Mouse (Mus musculus) right cerebral cortex, postnatal 14 days (tissue): ENCODE measurements around the gene Cldn7.

Experiments
- DNase-seq: peaks from one replicate; pipeline ENCODE4 v3.0.0; 2022

The Cldn7 gene

GRCm38 (mm10) chr11:69960616-69961015 is 4.0 kb upstream of the Cldn7 start:
- no peak for DNase-seq

DNA sequence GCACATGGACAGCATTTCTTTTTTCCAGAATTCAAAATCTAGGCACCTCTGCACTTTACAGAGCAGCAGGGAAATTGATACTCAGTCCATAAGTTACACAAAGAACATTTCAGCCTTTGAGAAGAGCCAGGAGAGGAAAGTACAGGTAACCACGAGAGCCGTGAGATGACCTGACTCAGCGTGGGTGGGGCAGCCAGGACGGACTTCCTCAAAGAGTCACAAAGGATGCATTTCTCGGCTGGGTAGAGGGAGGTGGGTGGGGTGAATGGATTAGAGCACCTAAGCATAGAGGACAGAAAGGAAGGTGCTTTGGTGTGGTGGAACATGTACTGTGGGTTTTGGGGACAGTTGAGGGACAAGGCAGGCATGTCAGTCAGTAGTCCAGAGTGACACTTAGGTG is 2.7 kb upstream of the Cldn7 start:
- DNase-seq, result no peak

DNA sequence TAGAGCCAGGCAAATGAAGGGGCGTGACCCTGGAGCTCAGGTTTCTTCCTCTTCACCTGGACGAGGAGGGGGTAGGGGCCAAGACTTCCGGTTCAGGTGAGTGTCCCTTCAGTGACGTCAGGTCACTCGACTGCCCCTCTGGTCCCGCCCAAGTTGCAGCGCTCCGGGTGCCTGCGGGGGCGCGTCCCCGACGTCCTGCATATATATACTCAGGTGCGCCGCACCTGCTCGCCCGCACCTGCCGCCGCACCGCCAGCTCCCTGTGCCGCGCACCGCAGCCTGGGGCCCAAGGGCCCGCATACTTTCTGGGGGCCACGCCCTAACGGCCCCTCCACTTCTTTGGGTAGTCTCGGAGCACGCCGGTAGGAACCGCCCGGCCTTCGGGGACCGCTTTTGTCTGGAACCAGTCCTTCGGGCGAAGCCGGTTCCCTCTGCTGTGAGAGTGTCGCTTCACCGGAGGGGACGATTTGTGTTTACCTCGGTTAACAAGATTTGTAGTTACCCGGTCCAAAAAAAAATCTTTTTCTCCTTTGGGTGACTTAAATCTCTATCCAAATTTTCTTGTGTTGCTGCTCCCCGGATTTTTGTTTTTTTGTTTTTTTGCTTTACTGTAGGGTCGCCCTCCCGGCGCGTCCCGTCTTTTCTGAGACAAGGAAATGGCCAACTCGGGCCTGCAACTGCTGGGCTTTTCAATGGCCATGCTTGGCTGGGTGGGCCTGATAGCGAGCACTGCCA is 859 bp downstream of the Cldn7 start:
- no peak for DNase-seq

GRCm38 (mm10) chr11:69966006-69966859 is 1.7 kb downstream of the Cldn7 start:
- DNase-seq, result no peak

DNA sequence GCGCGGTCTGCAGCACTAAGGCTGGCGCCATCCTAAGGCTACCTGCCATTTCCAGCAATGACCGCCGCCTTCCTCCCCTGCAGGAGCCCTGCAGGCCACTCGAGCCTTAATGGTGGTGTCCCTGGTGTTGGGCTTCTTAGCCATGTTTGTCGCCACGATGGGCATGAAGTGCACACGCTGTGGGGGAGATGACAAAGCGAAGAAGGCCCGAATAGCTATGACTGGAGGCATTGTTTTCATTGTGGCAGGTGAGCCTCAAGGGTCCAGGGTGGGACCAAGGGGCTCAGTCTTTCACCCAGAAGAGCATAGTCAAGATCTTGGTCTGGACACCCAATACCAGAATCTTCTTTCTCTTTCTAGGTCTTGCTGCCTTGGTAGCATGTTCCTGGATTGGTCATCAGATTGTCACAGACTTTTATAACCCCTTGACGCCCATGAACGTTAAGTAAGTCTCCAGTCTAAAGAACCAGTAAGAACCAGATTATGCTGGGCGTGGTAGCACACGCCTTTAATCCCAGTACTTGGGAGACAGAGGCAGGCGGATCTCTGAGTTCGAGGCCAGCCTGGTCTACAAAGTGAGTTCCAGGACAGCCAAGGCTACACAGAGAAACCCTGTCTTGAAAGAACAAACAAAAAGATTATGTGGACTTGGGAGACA is 2.4 kb downstream of the Cldn7 start:
- no peak for DNase-seq

DNA sequence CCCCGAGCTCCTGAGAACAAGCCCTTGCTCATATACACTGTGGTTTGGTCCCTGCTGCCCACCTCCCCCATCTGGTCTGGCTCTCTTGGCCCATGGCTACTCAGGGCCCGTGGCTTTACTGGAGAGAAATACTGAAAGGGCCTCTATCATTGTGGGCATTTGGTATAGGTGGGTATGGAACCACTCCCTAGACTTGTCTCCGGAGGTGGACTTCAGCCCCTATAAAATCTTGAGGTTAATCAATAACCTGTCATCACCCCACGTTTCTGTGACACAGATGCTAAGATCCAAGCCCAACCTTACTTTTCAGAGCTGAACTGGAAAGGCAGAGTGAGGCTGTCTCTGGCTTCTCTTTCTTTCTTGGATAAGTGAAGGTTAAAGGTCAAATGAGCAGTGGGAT is 4.2 kb downstream of the Cldn7 start:
- DNase-seq, result no peak

DNA sequence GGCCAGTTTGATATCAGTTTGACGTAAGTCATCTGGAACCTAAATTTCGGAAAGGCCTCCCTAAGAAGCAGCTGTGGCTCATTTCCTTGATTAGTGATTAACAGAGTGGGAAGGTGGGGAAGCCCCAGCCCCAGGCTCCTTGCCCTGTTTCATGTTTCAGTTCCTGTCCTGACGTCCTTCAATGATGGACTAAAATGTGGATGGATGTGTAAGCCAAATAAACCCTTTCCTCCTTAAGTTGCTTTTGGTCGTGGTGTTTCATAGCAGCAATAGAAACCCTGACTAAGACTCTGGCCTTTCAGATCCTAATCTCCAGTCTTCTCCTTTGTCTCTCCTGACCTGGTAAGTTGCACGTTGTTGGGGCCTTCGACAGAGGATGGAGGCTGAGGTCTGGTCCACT is 5.6 kb downstream of the Cldn7 start:
- DNase-seq, result no peak

DNA sequence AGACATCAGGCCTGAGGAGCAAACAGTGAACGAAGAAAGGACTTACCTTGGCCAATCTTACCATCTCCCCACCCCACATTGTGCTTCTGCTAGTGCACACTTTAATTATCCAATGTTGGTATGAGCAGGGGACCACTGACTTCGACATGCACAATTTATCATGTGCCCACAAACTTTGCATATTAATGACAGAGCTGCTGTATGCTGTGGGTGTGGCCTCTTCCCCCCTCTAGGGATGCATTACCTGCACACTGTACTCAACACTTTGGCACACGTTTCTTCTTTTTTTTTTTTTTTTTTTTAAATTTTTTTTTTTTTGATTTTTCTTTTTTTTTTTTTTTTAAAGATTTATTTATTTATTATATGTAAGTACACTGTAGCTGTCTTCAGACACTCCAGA is 6.2 kb downstream of the Cldn7 start:
- no peak for DNase-seq

GRCm38 (mm10) chr11:69974907-69975306 is 10.3 kb downstream of the Cldn7 start:
- no peak for DNase-seq

GRCm38 (mm10) chr11:69976271-69976670 is 11.7 kb downstream of the Cldn7 start:
- no peak for DNase-seq

GRCm38 (mm10) chr11:69979827-69980195 is 15.2 kb downstream of the Cldn7 start:
- no peak for DNase-seq

DNA sequence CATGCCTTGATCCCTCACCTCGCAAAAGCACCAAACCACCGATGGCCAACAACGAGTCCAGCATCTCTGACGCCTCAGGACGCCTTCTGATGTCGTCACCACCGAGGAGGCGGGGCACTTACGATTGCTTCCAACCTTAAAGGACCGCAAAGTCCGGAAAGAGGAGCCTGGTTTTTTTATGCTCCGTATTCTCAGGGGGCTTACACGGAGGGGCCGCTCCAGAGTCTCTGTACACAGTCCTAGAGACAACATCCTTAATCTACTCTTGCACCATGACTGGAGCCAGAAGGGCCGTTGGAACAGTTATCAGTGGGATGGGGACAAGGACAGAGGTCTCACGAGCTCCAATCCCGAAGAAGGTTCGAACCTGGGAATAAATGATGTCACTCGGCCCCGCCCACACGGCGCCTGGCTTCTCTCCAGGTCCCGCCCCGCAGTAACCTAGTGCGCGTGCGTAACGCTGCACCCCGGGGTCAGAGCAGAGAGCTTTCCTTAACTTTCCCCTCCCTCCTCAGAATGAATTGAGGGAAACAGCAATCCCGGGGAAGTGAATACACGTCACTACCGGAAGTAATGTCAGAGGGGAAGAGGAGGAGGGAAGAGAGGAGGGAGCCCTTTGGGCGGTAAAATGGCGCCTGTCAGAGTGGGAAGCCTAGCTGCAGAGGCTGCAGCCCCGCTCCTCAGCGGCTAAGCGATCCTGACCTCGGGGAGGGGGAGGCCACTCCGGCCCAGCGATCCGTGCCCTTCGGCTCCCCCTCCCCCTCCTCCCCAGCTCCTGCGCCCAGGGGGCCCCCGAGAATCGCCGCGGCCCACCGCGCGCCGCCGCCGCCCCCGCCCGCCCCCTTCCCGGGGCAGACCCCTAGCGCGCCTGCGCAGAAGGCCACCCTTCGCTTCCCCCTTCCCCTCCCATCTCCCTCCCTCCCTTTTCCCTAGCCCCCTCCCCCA is 15.9 kb downstream of the Cldn7 start:
- DNase-seq, result peak; percentile 96

DNA sequence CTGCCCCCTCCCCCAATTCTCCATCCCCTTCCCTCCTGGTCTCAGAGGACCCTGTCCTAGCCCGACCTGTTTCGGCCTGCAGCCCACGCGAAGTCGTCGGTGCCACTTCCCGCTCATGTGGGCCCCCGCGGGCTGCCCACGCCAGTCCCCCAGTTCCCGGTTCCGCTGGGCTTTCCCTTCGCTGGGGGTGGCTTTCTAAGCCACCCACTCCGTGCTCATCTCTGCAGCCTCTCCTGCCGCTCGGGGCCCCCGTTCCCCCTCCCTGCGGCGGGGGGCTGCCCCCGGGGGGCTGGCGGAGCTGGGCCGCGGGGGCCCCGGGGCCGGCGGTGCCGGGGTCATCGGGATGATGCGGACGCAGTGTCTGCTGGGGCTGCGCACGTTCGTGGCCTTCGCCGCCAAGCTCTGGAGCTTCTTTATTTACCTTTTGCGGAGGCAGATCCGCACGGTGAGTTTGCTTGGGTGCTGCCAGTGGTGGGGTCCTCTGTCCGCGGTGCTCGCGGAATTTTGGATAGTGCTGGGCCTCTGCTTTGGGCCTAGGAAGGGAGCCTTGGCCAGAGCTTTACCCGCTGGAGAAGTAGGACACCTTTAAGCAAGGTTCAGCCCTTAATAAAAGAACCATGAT is 16.7 kb downstream of the Cldn7 start, which contains the start of gene Ctdnep1:
TSS of gene Ctdnep1 (plus strand) at position 16 of the 622 bp plus-strand sequence.
- DNase-seq, result no peak

- DNase-seq, result no peak
Measured at GRCm38 (mm10) chr11:69982225-69982624, 17.6 kb downstream of the Cldn7 start, which contains the start of gene Elp5. Elp5 (minus strand) TSS chr11:69982517.

- DNase-seq, result no peak
Measured at GRCm38 (mm10) chr11:69982877-69983276, 18.3 kb downstream of the Cldn7 start.

DNA sequence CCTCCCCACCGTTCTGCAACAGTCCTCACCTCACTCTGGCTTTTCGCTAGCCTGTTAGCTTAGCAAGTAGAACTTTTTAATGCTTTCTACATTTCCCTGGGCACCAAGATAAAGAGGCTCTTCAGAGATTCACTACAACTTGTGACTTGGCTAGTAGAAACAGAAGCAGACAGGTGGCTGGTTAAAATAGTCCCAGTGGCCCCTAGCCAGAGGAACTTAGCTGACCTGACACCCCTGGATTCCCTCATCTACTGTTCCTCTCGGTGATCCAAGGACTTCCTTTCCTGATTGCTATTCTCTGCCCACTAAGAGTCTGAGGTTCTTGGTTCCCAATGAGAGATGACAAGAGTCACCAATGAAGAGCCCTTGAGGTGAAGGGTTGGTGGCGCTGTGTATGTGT is 18.8 kb downstream of the Cldn7 start:
- no peak for DNase-seq

- DNase-seq, result no peak
Measured at GRCm38 (mm10) chr11:69984431-69984830, 19.9 kb downstream of the Cldn7 start.

DNA sequence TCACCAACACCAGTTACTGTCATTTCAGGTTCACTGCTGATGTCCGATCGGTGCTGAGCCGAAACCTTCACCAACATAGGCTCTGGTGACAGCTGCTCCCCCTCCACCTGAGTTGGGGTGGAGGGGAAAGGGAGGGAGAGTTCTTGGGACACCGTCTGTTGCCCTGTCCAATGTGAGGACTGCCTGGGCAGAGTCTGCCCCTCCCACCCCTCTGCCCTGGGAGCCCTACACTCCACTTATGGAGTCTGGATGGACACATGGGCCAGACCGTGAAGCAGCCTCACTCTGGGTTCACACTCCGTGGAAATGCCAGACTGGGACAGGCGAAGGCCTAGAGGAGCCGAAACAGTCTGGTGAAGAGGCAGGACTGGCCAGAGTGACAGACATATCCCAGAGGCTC is 25.4 kb downstream of the Cldn7 start:
- no peak for DNase-seq

DNA sequence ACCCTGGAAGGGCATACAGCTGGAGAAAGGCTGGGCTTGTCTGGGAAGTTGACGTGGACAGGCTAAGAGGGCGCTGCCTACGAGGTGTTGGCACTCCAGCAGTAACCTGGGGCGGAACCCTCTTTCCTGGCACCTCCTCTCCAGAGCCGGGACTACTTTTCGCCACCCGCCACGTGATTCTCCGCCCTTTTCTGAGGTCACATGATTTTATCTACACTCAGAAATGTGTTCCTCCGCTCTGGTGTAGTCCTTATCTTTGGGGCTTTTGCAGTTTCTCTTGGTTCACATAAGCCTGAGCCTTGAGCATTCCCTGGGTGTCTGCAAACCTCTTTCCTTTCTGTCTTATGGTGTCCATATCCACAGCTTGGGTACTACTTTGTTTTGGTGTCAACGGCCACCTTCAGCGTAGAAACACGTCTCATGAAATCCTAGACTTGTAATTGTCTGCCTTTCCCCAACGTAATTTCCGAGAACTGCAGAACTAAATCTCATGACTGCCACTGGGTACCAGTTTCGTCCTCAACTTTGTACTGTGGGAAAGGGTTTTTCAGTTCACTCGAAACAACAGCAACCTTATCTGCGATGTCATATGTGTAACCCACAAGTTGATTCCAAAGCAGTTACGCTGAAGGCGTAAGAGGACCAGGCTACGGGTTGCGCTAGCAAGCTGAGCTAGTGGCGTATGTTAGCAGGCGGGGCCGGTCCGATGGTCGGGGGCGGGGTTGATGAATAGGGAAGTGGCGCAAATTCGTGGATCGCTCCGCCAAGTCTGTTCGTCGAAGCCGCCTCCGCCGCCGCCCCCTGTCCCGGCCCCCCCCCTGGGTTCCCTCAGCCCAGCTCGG is 26.5 kb downstream of the Cldn7 start, which contains the start of gene Gabarap:
TSS of gene Gabarap (plus strand) at position 294 of the 842 bp plus-strand sequence.
- DNase-seq, result peak; percentile 96

GRCm38 (mm10) chr11:69991711-69992110 is 27.1 kb downstream of the Cldn7 start:
- no peak for DNase-seq

GRCm38 (mm10) chr11:69992396-69992795 is 27.8 kb downstream of the Cldn7 start:
- no peak for DNase-seq
